Mouse (Mus musculus) brain, embryonic 14.5 days (tissue): ENCODE results near the gene Enpp6. TPM values are rescaled to one million over a fixed set of nuclear protein-coding genes. Genes with fewer than 3 reads are reported as not detected.
A peak's percentile ranks its signal among the peaks of the same experiment; 100 is the strongest.

Experiments used
- DNase-seq: peaks from one replicate; pipeline ENCODE4 v3.0.0-alpha.2; 2011; ENCODE audit warnings: low read depth
- CTCF ChIP-seq: fragments of 200-500 bp; IDR thresholded peaks from 2 replicates; pipeline ENCODE4 v1.5.1; 2012; ENCODE audit warnings: inconsistent platforms, mild to moderate bottlenecking, moderate library complexity, borderline replicate concordance; ENCODE audit not compliant: insufficient read depth, insufficient read length; ENCODE audit errors: extremely low read depth
- POLR2A ChIP-seq: fragments of 200-500 bp; IDR thresholded peaks from 2 replicates; pipeline ENCODE4 v1.6.1; 2012; ENCODE audit warnings: mild to moderate bottlenecking, inconsistent platforms, borderline replicate concordance; ENCODE audit not compliant: poor library complexity, insufficient read depth, insufficient read length, severe bottlenecking; ENCODE audit errors: extremely low read depth
- polyA plus RNA-seq: library from polyadenylated mRNA; depleted of rRNA; stranded (reverse); fragments of >200 nt; gene quantifications from 2 replicates; pipeline ENCODE4 v1.2.3, GENCODE M21; 2012

Enpp6 gene
- polyA plus RNA-seq, 1 experiment, result 0.51 TPM

DNA sequence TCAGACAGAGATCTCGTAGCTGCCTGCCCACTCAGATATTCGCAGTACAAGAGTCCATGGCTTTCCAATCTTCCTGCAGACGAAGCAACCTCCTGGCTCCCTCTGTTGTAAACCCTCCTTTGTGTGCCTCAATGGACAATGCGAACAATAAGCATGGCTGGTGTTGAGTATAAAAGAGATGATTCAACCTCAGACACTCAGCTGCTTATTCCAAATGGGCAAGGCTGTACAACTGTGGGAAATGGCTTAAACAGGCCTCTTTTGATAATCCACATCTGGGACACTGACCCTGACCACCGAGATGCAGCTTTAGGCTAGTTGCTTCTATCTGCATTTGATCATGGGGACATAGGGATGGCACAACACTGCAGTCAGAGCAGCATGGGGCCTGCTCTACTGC lies 19.0 kb downstream of the Enpp6 start:
- no peak for TF ChIP-seq POLR2A
- no peak for DNase-seq

GRCm38 (mm10) chr8:47006785-47007184 lies 20.1 kb downstream of the Enpp6 start:
- DNase-seq, result no peak
- TF ChIP-seq CTCF, result no peak
- no peak for TF ChIP-seq POLR2A

DNA sequence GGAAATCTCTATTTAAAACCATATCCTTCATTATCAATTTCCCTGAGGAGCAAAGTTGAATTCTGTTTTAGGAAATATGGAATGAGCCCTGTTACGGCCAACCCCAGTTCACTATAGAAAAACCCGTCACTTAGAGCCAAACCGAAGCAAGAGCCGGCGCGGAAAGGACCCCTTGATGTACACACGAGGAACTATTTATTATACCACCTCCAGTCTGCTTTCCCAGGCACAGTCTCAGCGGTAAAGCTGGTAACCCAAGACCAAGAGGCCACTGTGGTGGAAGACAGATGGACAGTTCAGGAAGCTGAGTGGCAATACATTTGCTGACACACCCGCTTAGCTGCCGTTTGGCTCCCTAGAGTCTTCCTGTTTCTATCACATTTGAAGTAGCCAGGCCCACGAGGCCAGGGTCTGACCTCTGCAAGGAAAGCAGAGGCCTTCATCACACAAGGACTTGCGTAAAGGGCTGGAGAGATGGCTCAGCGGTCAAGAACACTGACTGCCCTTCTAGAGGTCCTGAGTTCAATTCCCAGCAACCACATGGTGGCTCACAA lies 21.6 kb downstream of the Enpp6 start:
- TF ChIP-seq POLR2A (no peak), CTCF (no peak)

DNA sequence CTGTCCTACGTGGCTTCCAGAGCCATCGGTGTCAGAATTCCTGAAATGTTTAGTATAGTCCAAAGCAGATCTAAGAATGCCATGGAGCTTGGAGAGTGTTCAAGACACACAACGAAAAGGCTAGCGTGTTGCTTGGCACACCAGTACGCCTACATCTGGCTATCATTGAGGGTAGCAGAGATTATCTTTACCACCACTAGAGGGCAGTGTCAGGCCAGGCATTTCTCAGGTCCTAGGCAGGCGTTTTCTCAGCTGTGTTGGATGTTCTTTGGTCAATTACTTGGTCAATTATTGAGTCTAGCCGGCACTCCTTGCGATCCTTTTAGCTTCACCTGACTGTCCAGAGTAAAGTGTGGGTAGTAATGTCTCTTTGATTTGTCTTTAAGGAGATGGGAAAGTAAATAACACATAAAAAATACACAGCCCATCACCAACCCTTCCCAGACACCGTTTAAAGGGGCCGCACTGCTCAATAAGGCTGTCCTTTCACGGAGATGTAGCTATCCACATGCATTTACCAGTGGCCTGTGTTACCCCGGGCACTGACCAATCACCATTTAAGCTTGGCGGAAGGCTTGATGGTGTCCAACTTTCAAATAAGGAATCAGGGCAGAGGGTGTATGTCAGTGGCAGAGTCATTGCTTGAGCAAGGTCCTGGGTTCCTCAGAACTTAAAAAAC lies 29.7 kb downstream of the Enpp6 start:
- DNase-seq, result peak; percentile 90
- peak; percentile 86; the same call in 1 of the 2 replicates for TF ChIP-seq CTCF
- no peak for TF ChIP-seq POLR2A

More for the DNA sequence above, 21.6 kb downstream of the Enpp6 start:
- DNase-seq, result no peak

- no peak for TF ChIP-seq POLR2A
- peak; percentile 39; the same call in 1 of the 2 replicates for TF ChIP-seq CTCF
- DNase-seq, result peak; percentile 41
Measured at GRCm38 (mm10) chr8:47021135-47021555, 34.5 kb downstream of the Enpp6 start.

GRCm38 (mm10) chr8:47024612-47025011 lies 37.9 kb downstream of the Enpp6 start:
- no peak for DNase-seq
- TF ChIP-seq POLR2A, result no peak
- TF ChIP-seq CTCF, result no peak

DNA sequence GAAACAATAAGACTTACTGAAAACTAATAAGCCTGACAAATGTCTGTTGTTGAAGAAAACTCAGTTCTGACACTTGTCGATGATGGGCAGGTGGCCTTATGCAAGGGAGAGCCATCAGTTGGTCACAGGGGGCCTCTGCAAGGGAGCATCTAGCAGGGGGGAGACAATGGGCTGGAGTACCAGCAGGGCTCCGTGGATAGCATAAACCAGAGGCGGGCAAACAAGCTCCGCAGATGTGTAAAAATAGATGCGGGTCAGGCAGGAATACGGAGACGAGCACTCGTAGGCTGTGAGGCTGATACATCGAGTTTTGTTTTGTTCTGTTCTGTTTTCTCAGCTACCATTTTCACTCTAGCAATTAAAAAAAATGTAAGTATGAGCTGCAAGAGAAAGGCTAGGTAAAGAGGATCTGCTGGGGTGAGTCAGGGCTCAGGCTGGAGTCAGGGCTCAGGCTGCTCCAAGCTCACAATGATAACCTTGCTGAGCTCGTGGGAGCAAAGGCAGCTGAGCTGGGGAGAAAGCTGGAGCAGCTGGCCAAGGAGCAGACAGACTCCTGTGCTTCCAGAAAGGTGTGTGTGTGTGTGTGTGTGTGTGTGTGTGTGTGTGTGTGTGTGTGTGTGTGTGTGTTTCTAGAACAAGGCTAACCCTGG lies 40.3 kb downstream of the Enpp6 start:
- TF ChIP-seq POLR2A (no peak), CTCF (no peak)
- DNase-seq, result no peak

GRCm38 (mm10) chr8:47028474-47028873 lies 41.8 kb downstream of the Enpp6 start:
- DNase-seq, result peak; percentile 55

GRCm38 (mm10) chr8:47030321-47030720 lies 43.6 kb downstream of the Enpp6 start:
- no peak for DNase-seq
- no peak for TF ChIP-seq CTCF
- TF ChIP-seq POLR2A, result no peak

More at GRCm38 (mm10) chr8:47028474-47028873, 41.8 kb downstream of the Enpp6 start:
- TF ChIP-seq CTCF (no peak), POLR2A (no peak)

GRCm38 (mm10) chr8:47032081-47032480 lies 45.4 kb downstream of the Enpp6 start:
- no peak for TF ChIP-seq CTCF
- TF ChIP-seq POLR2A, result no peak
- no peak for DNase-seq

GRCm38 (mm10) chr8:47033976-47034375 lies 47.3 kb downstream of the Enpp6 start:
- DNase-seq, result no peak
- no peak for TF ChIP-seq CTCF
- TF ChIP-seq POLR2A, result no peak
